Mouse (Mus musculus): ENCODE measurements around the gene Fbxo45. TPM values are rescaled to one million over a fixed set of nuclear protein-coding genes. Genes with fewer than 3 reads are reported as not detected.
A peak's percentile ranks its signal among the peaks of the same experiment; 100 is the strongest.
"Not testable (repeated sequence)": the region's sequence is repeated elsewhere in the genome, so short reads cannot be mapped to it uniquely, and the experiment has no call there.

Gene Fbxo45
- polyA plus RNA-seq, 1 experiment from 2014 or later = 17.1 TPM

- no peaks in the 10 kb centered on the region for H3K27me3 ChIP-seq (ENCODE audit: low read depth, poor library complexity, severe bottlenecking)
- 95% methylated on average over 2 of the region's 2 CpGs for WGBS
Measured at GRCm38 (mm10) chr16:32239428-32240312, 7.3 kb downstream of the Fbxo45 start.

GRCm38 (mm10) chr16:32237930-32238680, 8.9 kb downstream of the Fbxo45 start:
- Histone ChIP-seq H3K4me1 (no peaks in the 10 kb centered on the region), H3K36me3 (peaks cover 67% of the 10 kb centered on the region), H3K27me3 (ENCODE audit: low read depth, poor library complexity, severe bottlenecking) (no peaks in the 10 kb centered on the region), H3K27ac (no peak overlapping the region), H3K4me3 (no peak overlapping the region), H3K9me3 (replicated peaks) (no peaks in the 10 kb centered on the region)
- DNase-seq (ENCODE audit: low spot score) = no peak
- 95% methylated on average over 19 of the region's 19 CpGs for WGBS

More at GRCm38 (mm10) chr16:32239428-32240312, 7.3 kb downstream of the Fbxo45 start:
- peaks cover 55% of the 10 kb centered on the region for H3K36me3 ChIP-seq
- H3K4me3 ChIP-seq = no peak overlapping the region
- H3K9me3 ChIP-seq (replicated peaks) = no peaks in the 10 kb centered on the region
- no peak overlapping the region for H3K27ac ChIP-seq
- DNase-seq (ENCODE audit: low spot score) = no peak
- peaks cover under 1% of the 10 kb centered on the region; the same call in 1 of the 2 replicates for H3K4me1 ChIP-seq

GRCm38 (mm10) chr16:32232050-32232449, 14.9 kb downstream of the Fbxo45 start:
- H3K27ac ChIP-seq; H3K9me3 ChIP-seq (replicated peaks); H3K4me1 ChIP-seq; H3K4me3 ChIP-seq; H3K27me3 ChIP-seq (ENCODE audit: low read depth, poor library complexity, severe bottlenecking); DNase-seq (ENCODE audit: low spot score): not testable (repeated sequence)
- WGBS = 89% methylated on average over 3 of the region's 3 CpGs
- H3K36me3 ChIP-seq = peaks cover 69% of the 10 kb centered on the region

- H3K4me1 ChIP-seq = no peaks in the 10 kb centered on the region
- DNase-seq (ENCODE audit: low spot score) = no peak
- H3K27me3 ChIP-seq (ENCODE audit: low read depth, poor library complexity, severe bottlenecking) = no peaks in the 10 kb centered on the region
- no peaks in the 10 kb centered on the region for H3K36me3 ChIP-seq
- H3K4me3 ChIP-seq = no peak overlapping the region
- H3K27ac ChIP-seq = no peak overlapping the region
- H3K9me3 ChIP-seq (replicated peaks) = no peaks in the 10 kb centered on the region
Measured at GRCm38 (mm10) chr16:32222399-32222798, 24.6 kb downstream of the Fbxo45 start.

- Histone ChIP-seq H3K4me1 (no peaks in the 10 kb centered on the region), H3K27ac (no peak overlapping the region), H3K36me3 (no peaks in the 10 kb centered on the region), H3K4me3 (no peak overlapping the region), H3K9me3 (replicated peaks) (no peaks in the 10 kb centered on the region), H3K27me3 (ENCODE audit: low read depth, poor library complexity, severe bottlenecking) (no peaks in the 10 kb centered on the region)
- 89% methylated on average over 4 of the region's 4 CpGs for WGBS
- DNase-seq (ENCODE audit: low spot score) = no peak
Measured at GRCm38 (mm10) chr16:32221803-32222202, 25.2 kb downstream of the Fbxo45 start.

GRCm38 (mm10) chr16:32214804-32215576, 32.0 kb downstream of the Fbxo45 start:
- Histone ChIP-seq H3K4me1 (no peaks in the 10 kb centered on the region), H3K27ac (no peak overlapping the region), H3K27me3 (ENCODE audit: low read depth, poor library complexity, severe bottlenecking) (no peaks in the 10 kb centered on the region), H3K36me3 (no peaks in the 10 kb centered on the region), H3K9me3 (replicated peaks) (no peaks in the 10 kb centered on the region; the same call in 1 of the 2 replicates), H3K4me3 (no peak overlapping the region)
- 83% methylated on average over 17 of the region's 17 CpGs for WGBS
- no peak for DNase-seq (ENCODE audit: low spot score)

GRCm38 (mm10) chr16:32214156-32214555, 32.8 kb downstream of the Fbxo45 start:
- no peaks in the 10 kb centered on the region for H3K36me3 ChIP-seq
- no peak overlapping the region for H3K27ac ChIP-seq
- no peak overlapping the region for H3K4me3 ChIP-seq
- DNase-seq (ENCODE audit: low spot score) = no peak
- H3K9me3 ChIP-seq (replicated peaks) = peaks cover 3% of the 10 kb centered on the region; the same call in 1 of the 2 replicates
- H3K4me1 ChIP-seq = no peaks in the 10 kb centered on the region
- H3K27me3 ChIP-seq (ENCODE audit: low read depth, poor library complexity, severe bottlenecking) = no peaks in the 10 kb centered on the region

GRCm38 (mm10) chr16:32204902-32205301, 42.1 kb downstream of the Fbxo45 start:
- Histone ChIP-seq H3K9me3 (replicated peaks) (0 out of 2 replicates have a peak, but pooled peaks cover 3% of the 10 kb centered on the region), H3K27ac (no peak overlapping the region), H3K4me3 (no peak overlapping the region), H3K27me3 (ENCODE audit: low read depth, poor library complexity, severe bottlenecking) (no peaks in the 10 kb centered on the region), H3K36me3 (no peaks in the 10 kb centered on the region), H3K4me1 (peaks cover 8% of the 10 kb centered on the region)
- no peak for DNase-seq (ENCODE audit: low spot score)
- 60% methylated on average over 3 of the region's 3 CpGs for WGBS

GRCm38 (mm10) chr16:32202681-32203080, 44.3 kb downstream of the Fbxo45 start:
- peak; percentile 37 for DNase-seq (ENCODE audit: low spot score)
- Histone ChIP-seq H3K9me3 (replicated peaks) (no peaks in the 10 kb centered on the region), H3K27ac (no peak overlapping the region), H3K4me1 (peaks cover 8% of the 10 kb centered on the region), H3K27me3 (ENCODE audit: low read depth, poor library complexity, severe bottlenecking) (no peaks in the 10 kb centered on the region), H3K36me3 (no peaks in the 10 kb centered on the region), H3K4me3 (no peak overlapping the region)
- WGBS = 77% methylated on average over 6 of the region's 6 CpGs

GRCm38 (mm10) chr16:32201004-32201325, 46.0 kb downstream of the Fbxo45 start:
- no peaks in the 10 kb centered on the region for H3K36me3 ChIP-seq
- 84% methylated on average over 9 of the region's 9 CpGs for WGBS
- no peak overlapping the region for H3K4me3 ChIP-seq
- H3K9me3 ChIP-seq (replicated peaks) = no peaks in the 10 kb centered on the region
- no peaks in the 10 kb centered on the region for H3K27me3 ChIP-seq (ENCODE audit: low read depth, poor library complexity, severe bottlenecking)
- no peak for DNase-seq (ENCODE audit: low spot score)
- H3K4me1 ChIP-seq = peaks cover 8% of the 10 kb centered on the region
- H3K27ac ChIP-seq = 0 out of 2 replicates have a peak overlapping the region, but pooled peaks have one; percentile 34

GRCm38 (mm10) chr16:32200256-32201003, 46.5 kb downstream of the Fbxo45 start:
- Histone ChIP-seq H3K27me3 (ENCODE audit: low read depth, poor library complexity, severe bottlenecking) (no peaks in the 10 kb centered on the region), H3K4me3 (no peak overlapping the region), H3K4me1 (peaks cover 8% of the 10 kb centered on the region), H3K36me3 (no peaks in the 10 kb centered on the region), H3K9me3 (replicated peaks) (no peaks in the 10 kb centered on the region), H3K27ac (peak overlapping the region; percentile 34; the same call in 1 of the 2 replicates)
- no peak for DNase-seq (ENCODE audit: low spot score)
- WGBS = 64% methylated on average over 21 of the region's 21 CpGs

GRCm38 (mm10) chr16:32190011-32190441, 56.9 kb downstream of the Fbxo45 start:
- H3K27ac ChIP-seq = peak overlapping the region; percentile 5; the same call in 1 of the 2 replicates
- 58% methylated on average over 12 of the region's 12 CpGs for WGBS
- no peaks in the 10 kb centered on the region for H3K9me3 ChIP-seq (replicated peaks)
- H3K4me1 ChIP-seq = peaks cover 6% of the 10 kb centered on the region
- H3K36me3 ChIP-seq = no peaks in the 10 kb centered on the region
- H3K27me3 ChIP-seq (ENCODE audit: low read depth, poor library complexity, severe bottlenecking) = no peaks in the 10 kb centered on the region
- no peak overlapping the region for H3K4me3 ChIP-seq
- DNase-seq (ENCODE audit: low spot score) = no peak
